Mouse (Mus musculus): Measurements from ENCODE around the gene Hoxa5. TPM values are rescaled to one million over a fixed set of nuclear protein-coding genes. Genes with fewer than 3 reads are reported as not detected.

Hoxa5 gene
- total and polyA plus RNA-seq, 3 experiments = 0.83 to 4.1 (median 1.5) TPM

- peak; percentile 46; the same call in 1 of the 2 replicates for TF ChIP-seq TCF12 (IDR thresholded peaks at IDR 0.05; ENCODE audit: low read depth, low read length)
- no peak for TF ChIP-seq MAX (IDR thresholded peaks at IDR 0.05; ENCODE audit: low read length)
- no peak for TF ChIP-seq GABPA (IDR thresholded peaks at IDR 0.05; ENCODE audit: insufficient replicate concordance, low read depth, low read length)
- no peak for TF ChIP-seq ZNF384 (IDR thresholded peaks at IDR 0.05; ENCODE audit: low read depth, low read length)
- no peak for TF ChIP-seq ETS1 (conservative IDR thresholded peaks at IDR 0.05; ENCODE audit: low read depth, low read length)
- no peak for TF ChIP-seq ZC3H11A (IDR thresholded peaks at IDR 0.05; ENCODE audit: low read depth, low read length)
- no peak for TF ChIP-seq SIN3A (IDR thresholded peaks at IDR 0.05; ENCODE audit: low read length)
These were observed 7.0 kb upstream of the Hoxa5 start (continued) for GRCm38 (mm10) chr6:52211170-52211935.

GRCm38 (mm10) chr6:52209685-52210046 lies 5.3 kb upstream of the Hoxa5 start:
- Histone ChIP-seq H3K4me1 (ENCODE audit: control insufficient read depth in 1 of 2, insufficient read depth in 2 of 2) (peaks cover 4 to 17% of the 10 kb centered on the region in 2 experiments; a peak in 2 of 4 replicates), H3K27ac (ENCODE audit: insufficient read depth, low read depth) (no peak overlapping the region), H3K36me3 (replicated peaks in 1 of 2; ENCODE audit: control insufficient read depth in 1 of 2, insufficient read depth in 1 of 2, low read length in 1 of 2) (peaks cover 17 to 32% of the 10 kb centered on the region in 2 experiments), H3K9ac (ENCODE audit: insufficient read depth, low read depth) (no peak overlapping the region), H3K79me2 (replicated peaks; ENCODE audit: control insufficient read depth, extremely low read depth, insufficient read depth, poor library complexity, severe bottlenecking) (no peaks in the 10 kb centered on the region), H3K27me3 (replicated peaks) (peaks cover 2% of the 10 kb centered on the region), H3K4me2 (ENCODE audit: insufficient read depth, low read depth, poor library complexity, severe bottlenecking) (no peak overlapping the region), H3K4me3 (replicated peaks in 1 of 3; ENCODE audit: low read depth in 2 of 3, low read length in 2 of 3, poor library complexity in 1 of 3) (no peak overlapping the region), H3K9me3 (replicated peaks; ENCODE audit: low read length) (peaks cover 41% of the 10 kb centered on the region)
- DNase-seq (ENCODE audit: extremely low read depth) = no peak
- in situ Hi-C loops (cut with MboI; ENCODE audit: low pct_ligation_motif_present, low pct_unique_long_range_greater_than_20kb, low sequenced_read_pairs) = loop anchor here (10.0 to 25.0 kb wide), 2 partner anchors 197 to 345 kb away; partner anchors contain the start of gene Skap2
- TF ChIP-seq CHD1 (IDR thresholded peaks at IDR 0.05; ENCODE audit: low read depth, low read length) (no peak), ZMIZ1 (IDR thresholded peaks at IDR 0.05; ENCODE audit: low read depth, low read length) (no peak), CHD2 (IDR thresholded peaks at IDR 0.05; ENCODE audit: low read length) (no peak), TBP (conservative IDR thresholded peaks at IDR 0.05; ENCODE audit: low read depth, low read length) (no peak), CTCF (conservative IDR thresholded peaks at IDR 0.05 in 1 of 2, IDR thresholded peaks at IDR 0.05 in 1 of 2; ENCODE audit: low read depth in 2 of 2, low read length in 2 of 2) (no peak), ZKSCAN1 (IDR thresholded peaks at IDR 0.05; ENCODE audit: borderline replicate concordance, low read depth, low read length) (no peak), MEF2A (IDR thresholded peaks at IDR 0.05; ENCODE audit: borderline replicate concordance, low read depth, low read length) (no peak), IRF4 (IDR thresholded peaks at IDR 0.05; ENCODE audit: low read depth, low read length) (no peak), MAZ (IDR thresholded peaks at IDR 0.05; ENCODE audit: low read depth, low read length) (no peak), MAX (IDR thresholded peaks at IDR 0.05; ENCODE audit: low read length) (no peak), EP300 (IDR thresholded peaks at IDR 0.05; ENCODE audit: low read length) (no peak), TCF12 (IDR thresholded peaks at IDR 0.05; ENCODE audit: low read depth, low read length) (no peak), HCFC1 (IDR thresholded peaks at IDR 0.05; ENCODE audit: low read depth, low read length) (no peak), ZC3H11A (IDR thresholded peaks at IDR 0.05; ENCODE audit: low read depth, low read length) (no peak), SIN3A (IDR thresholded peaks at IDR 0.05; ENCODE audit: low read length) (no peak), ZNF384 (IDR thresholded peaks at IDR 0.05; ENCODE audit: low read depth, low read length) (no peak), GABPA (IDR thresholded peaks at IDR 0.05; ENCODE audit: insufficient replicate concordance, low read depth, low read length) (no peak), ELF1 (IDR thresholded peaks at IDR 0.05; ENCODE audit: low read depth, low read length) (no peak)
- dilution Hi-C loops (cut with MboI; ENCODE audit: extremely low pct_ligation_motif_present, extremely low pct_unique_long_range_greater_than_20kb, low sequenced_read_pairs) = no loop called here
